Mouse (Mus musculus): Measurements from ENCODE around the gene Prkar1a. TPM values are rescaled to one million over a fixed set of nuclear protein-coding genes. Genes with fewer than 3 reads are reported as not detected.

Gene Prkar1a
- total and polyA plus RNA-seq, 3 experiments = 169 to 378 (median 363) TPM

GRCm38 (mm10) chr11:109611303-109612149 lies 37.7 kb upstream of the Prkar1a start, which contains the start of gene Wipi1:
Gene Wipi1, minus strand, starts transcription at chr11:109611967.
- Histone ChIP-seq H3K36me3 (ENCODE audit: control insufficient read depth, insufficient read depth, low read length) (peaks cover 2% of the 10 kb centered on the region), H3K27ac (peak within 1 kb of the TSS; percentile 99), H3K27me3 (ENCODE audit: control insufficient read depth, insufficient read depth, low read length) (no peaks in the 10 kb centered on the region), H3K4me3 (peak within 1 kb of the TSS; percentile 99), H3K9ac (ENCODE audit: low read depth, low read length) (peak within 1 kb of the TSS; percentile 94), H3K4me1 (ENCODE audit: control insufficient read depth, insufficient read depth, low read length) (peaks cover 3% of the 10 kb centered on the region; the same call in 1 of the 2 replicates), H3K79me2 (replicated peaks; ENCODE audit: control insufficient read depth, insufficient read depth, low read length) (peaks cover 2% of the 10 kb centered on the region; the same call in 1 of the 2 replicates)
- TF ChIP-seq POLR2A (IDR thresholded peaks at IDR 0.05; ENCODE audit: insufficient read depth, low read depth, low read length) (peak; percentile 88), CTCF (IDR thresholded peaks at IDR 0.05) (no peak), EP300 (IDR thresholded peaks at IDR 0.05; ENCODE audit: insufficient read depth, low read depth, low read length) (peak; percentile 64; the same call in 1 of the 2 replicates)
- DNase-seq = peak; percentile 99
- WGBS = under 1% methylated on average over 58 of the region's 58 CpGs
- intact Hi-C loops (cut with DNase I) = loop anchor here (2.0 to 5.0 kb wide), 3 partner anchors 41 to 294 kb away; partner anchors contain the start of gene Gna13

- no peak for DNase-seq
- H3K36me3 ChIP-seq (ENCODE audit: control insufficient read depth, insufficient read depth, low read length) = peaks cover 4% of the 10 kb centered on the region
- WGBS = 79% methylated on average over 7 of the region's 7 CpGs
- H3K27ac ChIP-seq = no peak overlapping the region
- intact Hi-C loops (cut with DNase I) = loop anchor here (5.0 kb wide), 2 partner anchors 39 to 296 kb away; no protein-coding TSS in a partner anchor
- peaks cover 6% of the 10 kb centered on the region for H3K4me1 ChIP-seq (ENCODE audit: control insufficient read depth, insufficient read depth, low read length)
- H3K79me2 ChIP-seq (replicated peaks; ENCODE audit: control insufficient read depth, insufficient read depth, low read length) = no peaks in the 10 kb centered on the region
- no peak overlapping the region for H3K4me3 ChIP-seq
- no peak overlapping the region for H3K9ac ChIP-seq (ENCODE audit: low read depth, low read length)
- TF ChIP-seq EP300 (IDR thresholded peaks at IDR 0.05; ENCODE audit: insufficient read depth, low read depth, low read length) (no peak), CTCF (IDR thresholded peaks at IDR 0.05) (no peak), POLR2A (IDR thresholded peaks at IDR 0.05; ENCODE audit: insufficient read depth, low read depth, low read length) (no peak)
- H3K27me3 ChIP-seq (ENCODE audit: control insufficient read depth, insufficient read depth, low read length) = no peaks in the 10 kb centered on the region
Observed at GRCm38 (mm10) chr11:109612871-109613529, 36.2 kb upstream of the Prkar1a start.

GRCm38 (mm10) chr11:109615286-109615685 lies 33.9 kb upstream of the Prkar1a start:
- intact Hi-C loops (cut with DNase I) = no loop called here

GRCm38 (mm10) chr11:109616352-109616751 lies 32.9 kb upstream of the Prkar1a start:
- Histone ChIP-seq H3K9ac (ENCODE audit: low read depth, low read length) (no peak overlapping the region), H3K36me3 (ENCODE audit: control insufficient read depth, insufficient read depth, low read length) (peaks cover 2% of the 10 kb centered on the region; the same call in 1 of the 2 replicates), H3K4me1 (ENCODE audit: control insufficient read depth, insufficient read depth, low read length) (peaks cover 5% of the 10 kb centered on the region), H3K4me3 (no peak overlapping the region), H3K27ac (peak overlapping the region; percentile 47), H3K27me3 (ENCODE audit: control insufficient read depth, insufficient read depth, low read length) (no peaks in the 10 kb centered on the region), H3K79me2 (replicated peaks; ENCODE audit: control insufficient read depth, insufficient read depth, low read length) (no peaks in the 10 kb centered on the region)
- WGBS = 23% methylated on average over 4 of the region's 4 CpGs
- no peak for DNase-seq
- intact Hi-C loops (cut with DNase I) = no loop called here
- no peak for TF ChIP-seq POLR2A (IDR thresholded peaks at IDR 0.05; ENCODE audit: insufficient read depth, low read depth, low read length)
- TF ChIP-seq CTCF (IDR thresholded peaks at IDR 0.05) = no peak
- TF ChIP-seq EP300 (IDR thresholded peaks at IDR 0.05; ENCODE audit: insufficient read depth, low read depth, low read length) = no peak

More at GRCm38 (mm10) chr11:109615286-109615685, 33.9 kb upstream of the Prkar1a start:
- H3K27me3 ChIP-seq (ENCODE audit: control insufficient read depth, insufficient read depth, low read length) = no peaks in the 10 kb centered on the region
- no peak for DNase-seq
- peaks cover 3% of the 10 kb centered on the region for H3K4me1 ChIP-seq (ENCODE audit: control insufficient read depth, insufficient read depth, low read length)
- 78% methylated on average over 9 of the region's 9 CpGs for WGBS
- H3K4me3 ChIP-seq = no peak overlapping the region
- H3K36me3 ChIP-seq (ENCODE audit: control insufficient read depth, insufficient read depth, low read length) = peaks cover 2% of the 10 kb centered on the region; the same call in 1 of the 2 replicates
- H3K9ac ChIP-seq (ENCODE audit: low read depth, low read length) = no peak overlapping the region
- no peak overlapping the region for H3K27ac ChIP-seq
- TF ChIP-seq POLR2A (IDR thresholded peaks at IDR 0.05; ENCODE audit: insufficient read depth, low read depth, low read length) (no peak), EP300 (IDR thresholded peaks at IDR 0.05; ENCODE audit: insufficient read depth, low read depth, low read length) (no peak), CTCF (IDR thresholded peaks at IDR 0.05) (no peak)
- no peaks in the 10 kb centered on the region for H3K79me2 ChIP-seq (replicated peaks; ENCODE audit: control insufficient read depth, insufficient read depth, low read length)

- Histone ChIP-seq H3K27ac (peak overlapping the region; percentile 47), H3K79me2 (replicated peaks; ENCODE audit: control insufficient read depth, insufficient read depth, low read length) (no peaks in the 10 kb centered on the region), H3K4me1 (ENCODE audit: control insufficient read depth, insufficient read depth, low read length) (peaks cover 5% of the 10 kb centered on the region), H3K36me3 (ENCODE audit: control insufficient read depth, insufficient read depth, low read length) (peaks cover 2% of the 10 kb centered on the region; the same call in 1 of the 2 replicates), H3K9ac (ENCODE audit: low read depth, low read length) (no peak overlapping the region), H3K4me3 (no peak overlapping the region), H3K27me3 (ENCODE audit: control insufficient read depth, insufficient read depth, low read length) (no peaks in the 10 kb centered on the region)
- 17% methylated on average over 4 of the region's 4 CpGs for WGBS
- TF ChIP-seq EP300 (IDR thresholded peaks at IDR 0.05; ENCODE audit: insufficient read depth, low read depth, low read length) (no peak), CTCF (IDR thresholded peaks at IDR 0.05) (no peak), POLR2A (IDR thresholded peaks at IDR 0.05; ENCODE audit: insufficient read depth, low read depth, low read length) (no peak)
- DNase-seq = peak in 1 of 2 experiments; percentile 40
- intact Hi-C loops (cut with DNase I) = no loop called here
Observed at GRCm38 (mm10) chr11:109616766-109617165, 32.4 kb upstream of the Prkar1a start.
